Mouse (Mus musculus) heart, embryonic 10.5 days (tissue): ENCODE measurements around the gene Ovol1. TPM values are rescaled to one million over a fixed set of nuclear protein-coding genes. Genes with fewer than 3 reads are reported as not detected.

Experiments used
- DNase-seq: peaks from one replicate; pipeline ENCODE4 v3.0.0-alpha.2; 2017; ENCODE audit warnings: low spot score
- H3K27ac ChIP-seq: fragments of 300-500 bp; sonication (generic); 2 replicates; pipeline ENCODE4 v1.5.1; 2016; ENCODE audit warnings: mild to moderate bottlenecking
- H3K27me3 ChIP-seq: fragments of 300-500 bp; sonication (generic); 2 replicates; pipeline ENCODE4 v1.6.1; 2016; ENCODE audit warnings: mild to moderate bottlenecking; ENCODE audit not compliant: poor library complexity, insufficient read depth, severe bottlenecking
- H3K36me3 ChIP-seq: fragments of 300-500 bp; sonication (generic); 2 replicates; pipeline ENCODE4 v1.6.1; 2016; ENCODE audit warnings: mild to moderate bottlenecking, moderate library complexity
- H3K4me1 ChIP-seq: fragments of 300-500 bp; sonication (generic); 2 replicates; pipeline ENCODE4 v1.6.1; 2016; ENCODE audit warnings: mild to moderate bottlenecking
- H3K4me3 ChIP-seq: fragments of 300-500 bp; sonication (generic); 2 replicates; pipeline ENCODE4 v1.5.1; 2016; ENCODE audit warnings: mild to moderate bottlenecking, moderate library complexity
- H3K9me3 ChIP-seq: fragments of 300-500 bp; sonication (generic); 2 replicates; pipeline ENCODE4 v1.6.1; 2016; ENCODE audit warnings: mild to moderate bottlenecking, moderate library complexity
- WGBS: fragments of 180-500 bp; shearing (Covaris S2); methylation state at CpG from one replicate; pipeline ENCODE4 v1.1.7; 2016; 5-methylcytosine and 5-hydroxymethylcytosine counted together
- polyA plus RNA-seq: library from polyadenylated mRNA; unstranded; fragments of >200 nt; fragmentation: Nextera tagmentation; extraction: Ambion mirVana; gene quantifications from 2 replicates; pipeline ENCODE4 v1.2.1, GENCODE M21; 2016

The Ovol1 gene
- polyA plus RNA-seq, 1 experiment from 2014 or later, result 0.35 TPM

DNA sequence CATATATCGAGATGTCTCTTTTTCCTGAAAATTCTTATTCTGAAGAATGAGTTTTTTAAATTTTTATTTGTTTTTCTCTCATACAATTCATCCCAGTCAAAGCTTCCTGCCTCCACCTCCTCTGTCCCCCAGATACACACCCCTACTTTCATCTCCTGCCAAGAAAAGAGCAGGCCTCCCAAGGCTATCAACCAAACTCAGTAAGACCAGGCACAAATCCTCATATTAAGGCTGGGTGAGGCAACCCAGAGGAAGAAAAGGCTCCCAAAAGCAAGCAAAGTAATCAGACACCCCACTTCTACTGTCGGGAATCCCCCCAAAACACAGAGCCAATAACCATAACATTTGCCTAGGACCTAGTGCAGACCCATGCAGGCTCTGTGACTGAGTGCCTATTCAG lies 21.5 kb upstream of the Ovol1 start:
- no peaks in the 10 kb centered on the region for H3K36me3 ChIP-seq
- DNase-seq, result no peak
- WGBS, result 75% methylated on average over 2 of the region's 2 CpGs
- H3K27me3 ChIP-seq, result peaks cover 7% of the 10 kb centered on the region
- H3K27ac ChIP-seq, result no peak overlapping the region
- H3K4me3 ChIP-seq, result no peak overlapping the region
- H3K9me3 ChIP-seq, result no peaks in the 10 kb centered on the region
- peaks cover 4% of the 10 kb centered on the region; the same call in 1 of the 2 replicates for H3K4me1 ChIP-seq

DNA sequence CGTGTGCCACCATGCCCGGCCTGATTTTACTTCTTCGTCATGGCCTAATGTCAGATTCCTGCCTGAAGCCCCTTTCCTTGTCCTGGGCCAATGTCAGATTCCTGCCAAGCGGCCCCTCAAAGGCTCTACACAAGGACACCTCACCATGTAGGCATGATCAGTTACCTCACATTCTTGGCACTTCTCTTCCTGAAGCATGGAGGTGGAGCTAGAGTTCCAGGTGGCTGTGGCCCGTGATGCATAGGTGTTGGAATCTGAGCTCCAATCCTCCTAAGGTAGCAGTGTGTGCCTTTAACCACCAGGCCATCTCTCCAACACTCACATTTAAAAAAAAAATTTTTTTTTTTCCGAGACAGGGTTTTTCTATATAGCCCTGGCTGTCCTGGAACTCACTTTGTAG lies 20.3 kb upstream of the Ovol1 start:
- 78% methylated on average over 6 of the region's 6 CpGs for WGBS
- peaks cover 7% of the 10 kb centered on the region for H3K27me3 ChIP-seq

DNA sequence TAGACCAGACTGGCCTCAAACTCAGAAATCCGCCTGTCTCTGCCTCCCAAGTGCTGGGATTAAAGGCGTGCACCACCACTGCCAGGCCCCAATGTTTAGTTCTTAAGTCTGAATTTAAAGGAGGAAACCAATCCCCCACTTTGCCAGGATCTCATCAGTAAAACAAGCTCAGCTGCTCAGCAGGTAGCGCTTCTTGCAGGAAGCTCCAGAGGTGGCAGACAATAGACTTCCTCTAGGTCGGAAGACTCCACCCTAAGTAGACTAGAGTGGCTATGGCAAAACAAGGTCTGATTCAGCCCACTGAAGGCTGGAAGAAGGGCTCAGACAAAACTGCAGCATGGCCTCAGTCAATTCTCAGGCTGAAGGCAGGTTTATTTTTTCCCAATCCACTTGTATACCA lies 19.5 kb upstream of the Ovol1 start:
- Histone ChIP-seq H3K36me3 (no peaks in the 10 kb centered on the region), H3K4me3 (no peak overlapping the region), H3K9me3 (no peaks in the 10 kb centered on the region), H3K27ac (no peak overlapping the region), H3K4me1 (no peaks in the 10 kb centered on the region), H3K27me3 (peaks cover 3% of the 10 kb centered on the region)
- 69% methylated on average over 4 of the region's 4 CpGs for WGBS
- DNase-seq, result no peak

More for the DNA sequence above, 20.3 kb upstream of the Ovol1 start:
- no peak for DNase-seq
- Histone ChIP-seq H3K9me3 (no peaks in the 10 kb centered on the region), H3K4me3 (no peak overlapping the region), H3K4me1 (peaks cover 3% of the 10 kb centered on the region; the same call in 1 of the 2 replicates), H3K27ac (no peak overlapping the region), H3K36me3 (no peaks in the 10 kb centered on the region)

DNA sequence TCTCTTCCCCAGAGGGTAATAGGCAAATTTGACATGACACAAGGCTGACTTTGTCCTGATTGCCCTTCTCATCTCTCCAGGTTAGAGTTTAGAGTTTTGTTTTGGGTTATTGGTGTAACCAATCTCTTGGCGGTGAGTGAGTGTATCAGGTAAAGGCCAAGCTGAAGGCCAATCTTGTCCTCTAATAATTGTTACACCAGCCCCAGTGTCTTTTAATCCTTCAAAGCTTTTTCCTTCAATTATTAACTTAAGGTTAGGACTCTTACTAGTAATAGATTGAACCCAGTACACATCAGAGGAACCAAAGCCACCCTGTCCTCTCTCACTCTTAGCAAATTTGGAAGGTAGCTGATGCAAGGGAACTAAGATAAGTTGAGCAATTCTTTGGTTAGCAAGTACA lies 14.9 kb upstream of the Ovol1 start:
- Histone ChIP-seq H3K27ac (no peak overlapping the region), H3K9me3 (no peaks in the 10 kb centered on the region), H3K4me1 (no peaks in the 10 kb centered on the region), H3K36me3 (peaks cover 9% of the 10 kb centered on the region; the same call in 1 of the 2 replicates), H3K27me3 (peaks cover 11% of the 10 kb centered on the region), H3K4me3 (no peak overlapping the region)
- 89% methylated on average over 1 of the region's 1 CpGs for WGBS
- DNase-seq, result no peak

DNA sequence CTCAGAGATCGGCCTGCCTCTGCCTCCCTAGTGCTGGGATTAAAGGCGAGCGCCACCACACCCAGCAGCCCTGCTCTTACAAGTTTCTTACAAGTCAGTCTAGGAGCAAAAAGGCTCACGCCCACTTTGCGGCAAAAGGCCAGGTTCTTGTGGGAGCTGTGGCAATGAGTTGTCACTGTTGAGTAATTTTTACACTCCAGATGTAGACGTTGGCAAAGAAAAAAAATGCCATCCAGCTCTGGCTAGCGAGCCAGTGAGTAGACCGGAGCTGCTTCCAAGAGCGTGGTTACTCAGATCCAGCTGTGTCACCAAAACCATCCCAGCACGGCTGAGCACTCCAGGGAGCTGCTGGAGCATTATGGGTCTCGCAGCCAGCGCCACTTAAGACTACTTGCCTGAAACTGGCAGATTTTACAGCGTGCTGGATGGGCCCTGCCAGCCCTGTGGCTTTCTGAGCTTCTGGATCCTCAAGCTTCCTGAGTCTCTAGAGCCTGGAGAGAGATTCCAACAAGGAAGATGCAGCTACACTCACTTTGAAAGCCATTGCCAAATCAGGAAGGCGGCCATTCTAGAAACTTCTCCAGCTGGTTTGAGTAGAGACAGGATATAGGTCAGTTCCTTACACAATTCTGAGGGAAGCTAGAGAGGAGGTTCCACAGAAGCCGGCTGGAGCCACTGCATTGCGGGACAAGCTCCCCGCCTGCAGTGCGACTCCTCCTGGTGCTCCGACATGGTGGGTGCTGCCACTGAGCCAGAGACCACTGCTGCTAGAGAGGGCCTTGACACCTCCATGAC lies 12.1 kb upstream of the Ovol1 start:
- no peak for DNase-seq
- H3K36me3 ChIP-seq, result peaks cover 17% of the 10 kb centered on the region
- H3K27ac ChIP-seq, result no peak overlapping the region
- H3K27me3 ChIP-seq, result peaks cover 25% of the 10 kb centered on the region
- WGBS, result 81% methylated on average over 19 of the region's 19 CpGs
- H3K4me3 ChIP-seq, result no peak overlapping the region
- peaks cover 16% of the 10 kb centered on the region for H3K4me1 ChIP-seq
- no peaks in the 10 kb centered on the region for H3K9me3 ChIP-seq

DNA sequence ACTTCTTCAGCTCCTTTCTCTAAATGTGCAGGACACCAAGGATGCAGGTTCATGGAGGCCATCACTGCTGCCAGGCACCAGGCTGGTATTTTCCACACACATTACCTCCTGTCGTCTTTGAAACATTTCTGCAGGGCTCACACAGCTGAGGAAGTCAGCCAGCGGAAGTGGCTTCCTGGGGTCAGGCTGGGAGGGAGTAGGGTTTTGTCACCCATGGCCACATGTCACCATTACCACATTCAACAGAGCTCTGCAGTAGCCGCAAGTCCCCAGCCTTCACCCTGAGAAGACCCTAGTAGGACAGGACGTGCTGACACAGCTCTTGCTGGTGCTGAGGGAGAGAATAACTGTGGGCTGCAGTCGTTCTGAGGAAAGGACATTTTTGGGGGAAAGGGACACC lies 11.4 kb upstream of the Ovol1 start:
- WGBS, result 69% methylated on average over 5 of the region's 5 CpGs
- no peak overlapping the region for H3K4me3 ChIP-seq
- H3K4me1 ChIP-seq, result peaks cover 23% of the 10 kb centered on the region
- no peak overlapping the region for H3K27ac ChIP-seq
- H3K9me3 ChIP-seq, result no peaks in the 10 kb centered on the region
- H3K27me3 ChIP-seq, result peaks cover 29% of the 10 kb centered on the region
- no peak for DNase-seq
- H3K36me3 ChIP-seq, result peaks cover 17% of the 10 kb centered on the region

DNA sequence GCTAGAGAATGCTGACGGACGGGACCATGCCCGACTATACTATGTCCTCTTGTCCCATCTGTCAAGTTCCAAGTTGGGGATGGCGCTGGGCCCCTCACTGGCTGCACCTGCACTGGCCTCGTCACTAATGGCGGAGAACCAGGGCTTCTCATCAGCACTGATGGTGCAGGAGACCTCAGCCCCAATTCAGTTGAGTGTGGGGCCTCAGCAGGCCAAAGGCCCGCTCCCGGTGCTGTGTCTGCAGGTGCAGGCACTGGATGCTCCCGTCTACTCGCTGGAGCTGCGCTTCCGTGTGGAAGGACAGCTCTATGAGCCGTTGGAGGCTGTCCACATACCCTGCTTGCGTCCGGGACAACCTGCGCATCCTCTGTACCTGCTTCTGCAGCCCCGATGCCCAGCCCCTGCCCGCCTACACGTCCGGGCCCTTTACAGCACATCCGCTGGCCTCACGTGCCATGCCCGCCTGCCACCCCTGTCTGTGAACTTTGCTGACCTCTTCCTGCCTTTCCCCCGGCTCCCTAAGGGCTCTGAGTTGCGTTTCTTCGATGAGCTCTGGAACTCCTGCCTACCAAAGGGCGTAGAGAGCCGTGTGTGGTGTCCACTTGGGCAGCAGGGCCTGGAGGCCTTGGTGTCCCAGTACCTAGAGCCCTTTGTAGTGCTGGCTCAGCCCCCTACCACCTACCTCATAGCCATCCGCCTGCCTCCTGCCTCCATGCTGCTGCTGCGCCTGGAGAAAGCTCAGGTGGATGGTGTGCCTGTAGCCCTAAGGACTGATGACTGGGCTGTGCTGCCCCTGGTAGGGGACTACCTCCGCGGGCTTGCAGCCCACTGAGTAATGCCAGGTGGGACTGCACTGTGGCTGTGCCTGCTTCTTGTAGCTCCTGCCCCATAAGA lies 10.2 kb upstream of the Ovol1 start:
- Histone ChIP-seq H3K4me3 (no peak overlapping the region), H3K4me1 (peaks cover 25% of the 10 kb centered on the region), H3K9me3 (no peaks in the 10 kb centered on the region), H3K27ac (0 out of 2 replicates have a peak overlapping the region, but pooled peaks have one; percentile 29), H3K27me3 (peaks cover 41% of the 10 kb centered on the region), H3K36me3 (peaks cover 17% of the 10 kb centered on the region)
- no peak for DNase-seq
- WGBS, result 81% methylated on average over 32 of the region's 32 CpGs

DNA sequence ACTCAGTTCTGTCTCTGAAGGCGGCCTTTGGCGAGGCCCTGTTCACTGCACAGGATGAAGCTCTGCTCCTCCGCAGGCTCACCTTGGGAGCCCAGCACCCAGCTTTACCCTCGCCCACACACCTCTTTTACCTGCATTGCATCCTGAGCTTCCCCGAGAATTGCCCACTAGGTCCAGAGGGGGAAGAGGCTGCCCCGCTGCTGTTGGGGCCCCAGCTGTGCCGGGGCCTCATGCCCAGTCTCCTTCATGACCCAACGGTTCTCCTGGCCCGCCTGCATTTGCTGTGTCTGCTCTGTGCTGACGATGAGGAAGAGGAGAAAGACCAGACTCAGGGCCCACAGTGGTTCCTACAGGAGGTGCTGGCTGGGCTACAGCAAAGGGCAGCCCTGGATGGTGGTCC lies 9.1 kb upstream of the Ovol1 start:
- peaks cover 25% of the 10 kb centered on the region for H3K4me1 ChIP-seq
- 85% methylated on average over 10 of the region's 10 CpGs for WGBS
- peaks cover 52% of the 10 kb centered on the region for H3K27me3 ChIP-seq
- no peaks in the 10 kb centered on the region for H3K9me3 ChIP-seq
- no peak for DNase-seq
- no peak overlapping the region for H3K4me3 ChIP-seq
- H3K27ac ChIP-seq, result no peak overlapping the region
- H3K36me3 ChIP-seq, result peaks cover 17% of the 10 kb centered on the region

DNA sequence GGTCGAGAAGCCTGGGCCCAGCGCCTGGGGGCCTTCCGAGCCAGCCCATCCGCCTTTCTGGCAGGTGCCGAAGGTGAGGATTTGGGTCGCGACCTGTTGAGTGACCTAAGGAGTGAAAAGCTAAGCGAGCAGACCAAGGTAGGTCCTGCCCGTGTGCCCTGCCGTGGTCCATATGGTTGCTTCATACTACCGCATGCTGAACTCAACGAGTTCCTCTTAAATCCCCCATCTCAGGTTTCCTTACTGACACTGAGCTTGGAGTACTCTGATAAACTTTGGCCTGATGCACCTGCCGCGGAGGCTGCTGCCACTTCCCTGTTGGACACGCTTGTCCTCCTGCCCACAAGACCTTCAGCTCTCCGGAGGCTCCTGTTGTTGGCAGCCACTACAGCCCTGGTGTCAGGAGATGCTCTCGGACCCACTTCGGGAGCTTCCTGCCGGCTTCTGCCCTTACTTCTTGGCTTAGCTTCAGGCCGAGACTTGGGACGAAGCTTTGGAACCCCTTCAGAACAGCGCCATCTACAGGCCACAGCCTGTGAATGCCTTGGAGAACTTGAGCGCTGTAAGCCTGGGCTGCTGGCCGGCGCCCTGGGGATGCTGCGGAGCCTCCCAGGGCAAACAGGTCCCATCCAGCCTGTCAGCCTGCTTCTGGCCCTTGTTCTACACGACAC lies 8.2 kb upstream of the Ovol1 start:
- peaks cover 61% of the 10 kb centered on the region for H3K27me3 ChIP-seq

DNA sequence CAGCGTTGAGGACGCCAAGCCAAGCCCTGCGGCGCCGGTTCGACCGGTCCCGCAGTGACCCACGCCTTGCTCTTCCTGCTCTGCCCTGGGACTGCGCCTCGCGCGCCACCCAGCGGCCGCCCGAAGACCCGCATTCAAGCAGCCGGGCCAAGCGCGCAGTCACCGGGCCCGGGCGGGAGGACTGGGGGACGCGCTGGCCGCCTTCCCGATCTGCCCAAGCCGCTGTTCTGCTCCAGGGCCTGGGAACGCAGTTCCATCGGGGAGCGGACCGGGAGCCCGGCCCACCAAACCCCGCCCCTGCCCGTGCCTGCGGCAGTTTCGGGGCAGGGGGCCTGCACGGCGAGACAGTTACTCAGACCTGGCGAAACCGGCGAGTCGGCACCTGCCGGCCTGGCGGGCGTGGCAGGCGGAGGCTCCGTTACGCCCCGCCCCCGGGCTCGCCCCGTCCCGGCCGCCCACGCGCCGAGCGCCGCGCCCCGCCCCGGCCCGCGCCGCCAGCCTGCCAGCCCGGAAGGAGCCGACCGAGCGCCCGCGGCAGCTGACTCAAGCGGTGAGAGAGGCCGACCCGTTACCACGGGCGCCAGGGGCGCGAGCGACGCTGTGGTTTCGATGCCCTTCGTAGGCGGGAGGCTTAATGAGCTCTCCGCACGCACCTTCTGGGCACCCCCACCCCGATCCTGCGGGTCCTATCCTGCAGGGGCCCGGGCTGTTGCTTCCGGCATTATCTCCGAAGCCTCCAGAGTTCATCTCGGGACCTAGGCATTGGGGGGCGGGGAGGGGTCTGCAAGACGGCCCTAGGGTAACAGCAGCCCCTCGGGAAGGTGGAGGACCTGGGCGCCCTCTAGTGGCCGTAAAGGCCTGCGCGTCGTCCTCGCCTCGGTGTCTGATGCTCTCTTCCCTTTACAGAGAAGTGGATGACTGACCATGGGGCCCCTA lies 7.4 kb upstream of the Ovol1 start, which contains the start of gene Ap5b1:
TSS of gene Ap5b1 (plus strand) at position 492 of the 936 bp plus-strand sequence.
- Histone ChIP-seq H3K4me3 (peak within 1 kb of the TSS; percentile 93), H3K9me3 (no peaks in the 10 kb centered on the region), H3K4me1 (peaks cover 25% of the 10 kb centered on the region), H3K27me3 (peaks cover 69% of the 10 kb centered on the region), H3K36me3 (peaks cover 17% of the 10 kb centered on the region), H3K27ac (peak within 1 kb of the TSS; percentile 91)
- under 1% methylated on average over 102 of the region's 102 CpGs for WGBS
- peak; percentile 95 for DNase-seq

More for the DNA sequence above, 8.2 kb upstream of the Ovol1 start:
- WGBS, result 9% methylated on average over 27 of the region's 27 CpGs
- Histone ChIP-seq H3K27ac (peak overlapping the region; percentile 91), H3K36me3 (peaks cover 17% of the 10 kb centered on the region), H3K9me3 (no peaks in the 10 kb centered on the region), H3K4me1 (peaks cover 25% of the 10 kb centered on the region), H3K4me3 (peak overlapping the region; percentile 93)
- DNase-seq, result peak; percentile 93

DNA sequence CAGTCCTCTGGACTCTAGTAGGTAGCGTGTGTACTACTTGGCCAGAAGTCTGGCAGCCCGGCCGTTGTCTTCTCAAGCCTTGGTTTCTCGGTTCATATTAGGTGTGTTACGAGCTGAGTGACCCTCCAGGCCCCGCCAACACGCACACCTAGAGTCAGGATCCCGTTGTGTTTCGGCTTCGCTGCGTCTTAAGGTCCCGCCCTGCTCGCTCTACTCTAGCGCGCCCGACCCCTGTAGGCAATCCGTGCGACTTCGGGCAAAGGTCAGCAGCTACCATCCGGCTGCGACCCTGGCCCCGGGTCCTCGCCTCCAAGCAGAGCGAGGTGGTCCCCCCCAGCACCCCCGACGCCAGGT lies 6.7 kb upstream of the Ovol1 start:
- Histone ChIP-seq H3K27me3 (peaks cover 75% of the 10 kb centered on the region), H3K36me3 (peaks cover 17% of the 10 kb centered on the region), H3K9me3 (no peaks in the 10 kb centered on the region), H3K4me1 (peaks cover 25% of the 10 kb centered on the region), H3K4me3 (peak overlapping the region; percentile 93), H3K27ac (peak overlapping the region; percentile 91)
- DNase-seq, result no peak
- WGBS, result 1% methylated on average over 26 of the region's 26 CpGs

DNA sequence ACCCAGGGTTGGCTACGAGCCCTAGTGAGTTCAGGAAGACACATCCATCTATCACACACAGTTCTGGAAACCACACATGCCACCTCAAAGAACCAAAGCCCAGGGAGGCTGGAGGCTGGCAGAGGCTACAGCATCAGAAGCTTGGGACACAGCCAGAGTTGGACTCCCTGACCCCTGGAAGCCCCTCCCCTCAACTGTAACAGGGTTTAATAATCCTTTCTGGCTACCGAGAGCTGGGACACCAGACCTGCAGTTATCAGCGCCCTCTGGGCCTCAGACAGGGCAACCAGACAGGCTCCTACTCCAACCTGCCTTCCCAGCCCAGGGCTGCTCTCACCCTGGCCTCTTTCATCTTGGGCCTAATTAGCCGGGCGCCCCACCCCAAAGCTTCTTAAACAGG lies 5.9 kb upstream of the Ovol1 start:
- no peaks in the 10 kb centered on the region for H3K9me3 ChIP-seq
- 53% methylated on average over 5 of the region's 5 CpGs for WGBS
- peaks cover 83% of the 10 kb centered on the region for H3K27me3 ChIP-seq
- H3K4me3 ChIP-seq, result no peak overlapping the region
- DNase-seq, result no peak
- H3K4me1 ChIP-seq, result peaks cover 25% of the 10 kb centered on the region
- H3K27ac ChIP-seq, result no peak overlapping the region
- peaks cover 17% of the 10 kb centered on the region for H3K36me3 ChIP-seq
